Mouse (Mus musculus): ENCODE results near the gene Bysl. TPM values are rescaled to one million over a fixed set of nuclear protein-coding genes. Genes with fewer than 3 reads are reported as not detected.

Bysl gene
- total RNA-seq, 2 experiments from 2014 or later: 14.1 to 16.6 TPM

- peak; percentile 64 for DNase-seq
These were observed 16.9 kb downstream of the Bysl start for GRCm38 (mm10) chr17:47594183-47594968.

GRCm38 (mm10) chr17:47593854-47594182 is 17.5 kb downstream of the Bysl start:
- DNase-seq: no peak

DNA sequence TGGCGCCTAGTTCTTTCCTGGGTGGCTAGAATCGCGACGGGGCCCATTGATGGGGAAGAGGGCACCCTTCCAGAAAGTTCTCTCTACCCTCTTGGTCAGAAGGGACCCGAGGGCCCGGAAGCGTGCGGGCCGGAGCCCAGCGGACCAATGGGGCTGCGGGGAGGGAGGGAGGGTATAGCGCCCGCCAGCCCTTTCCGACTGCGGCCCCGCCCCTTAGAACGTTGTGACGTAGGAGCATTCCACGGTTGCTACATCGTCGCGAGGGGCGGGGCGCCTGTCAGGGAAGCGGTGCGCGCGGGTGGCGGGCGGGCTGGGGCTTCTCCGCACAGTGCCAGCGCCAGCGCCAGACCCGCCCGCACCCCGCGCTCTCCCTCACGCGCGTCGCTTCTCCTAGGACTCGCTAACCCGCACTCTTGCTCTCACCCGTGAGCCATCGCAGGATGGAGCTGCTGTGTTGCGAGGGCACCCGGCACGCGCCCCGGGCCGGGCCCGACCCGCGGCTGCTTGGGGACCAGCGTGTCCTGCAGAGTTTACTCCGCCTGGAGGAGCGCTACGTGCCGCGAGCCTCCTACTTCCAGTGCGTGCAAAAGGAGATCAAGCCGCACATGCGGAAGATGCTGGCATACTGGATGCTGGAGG is 18.0 kb downstream of the Bysl start:
- DNase-seq: peak; percentile 98

DNA sequence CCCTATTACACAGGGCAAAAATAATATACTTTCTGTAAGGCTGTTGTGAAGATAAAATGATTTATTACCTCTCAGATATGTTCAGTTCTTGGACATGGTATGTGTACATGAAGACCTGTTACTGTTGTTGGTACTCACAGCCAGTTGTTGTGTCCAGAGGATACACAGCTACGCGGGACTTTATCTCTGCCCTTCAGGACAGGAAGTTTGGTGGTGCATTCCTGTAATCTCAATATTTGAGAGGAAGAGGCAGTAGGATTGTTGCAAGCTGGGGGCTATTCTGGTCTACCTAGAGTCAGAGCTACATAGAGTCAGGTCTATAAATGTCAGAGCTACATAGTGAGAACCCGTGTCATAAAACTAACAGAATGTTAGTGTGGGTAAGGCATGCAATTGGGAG is 20.2 kb downstream of the Bysl start:
- DNase-seq: no peak

- no peak for DNase-seq
These were observed 22.8 kb downstream of the Bysl start for GRCm38 (mm10) chr17:47588517-47588916.

DNA sequence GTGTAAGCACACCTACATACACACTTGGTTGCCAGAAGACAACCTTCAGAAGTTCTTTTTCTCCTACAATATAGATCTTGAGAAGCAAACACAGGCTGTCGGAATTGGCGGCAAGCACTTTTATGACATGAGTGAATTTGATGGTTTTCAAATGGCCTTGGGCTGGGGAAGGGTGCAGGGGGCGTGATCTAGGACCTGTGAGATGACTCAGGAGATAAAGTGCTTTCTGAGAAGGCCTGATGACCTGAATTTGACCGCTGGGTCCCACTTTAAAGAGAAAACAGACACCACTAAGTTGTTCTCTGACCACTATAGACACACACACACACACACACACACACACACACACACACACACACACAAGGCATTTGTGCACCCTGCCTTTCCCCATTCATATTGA is 30.3 kb downstream of the Bysl start:
- DNase-seq: peak; percentile 18

DNA sequence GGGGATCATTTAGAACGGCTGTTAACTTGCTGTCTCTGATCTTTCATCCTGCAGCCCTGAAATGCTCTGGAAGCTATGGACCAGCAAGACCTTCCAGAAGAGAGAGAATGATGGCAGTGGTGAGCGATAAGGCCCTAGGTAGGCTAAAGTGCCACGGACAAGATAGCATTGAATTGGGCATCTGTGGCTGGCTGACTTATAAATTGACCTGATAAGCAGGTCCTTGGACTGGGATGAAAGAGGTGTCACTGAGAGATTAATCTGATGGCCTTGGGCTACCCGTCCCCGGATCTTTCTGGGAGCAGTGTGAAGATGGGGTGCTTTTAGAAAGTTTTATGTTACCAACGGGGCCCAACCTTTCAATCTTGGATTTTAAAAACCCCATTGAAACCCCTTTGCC is 32.6 kb downstream of the Bysl start:
- peak; percentile 28 for DNase-seq

- DNase-seq: peak; percentile 17
These were observed 36.5 kb downstream of the Bysl start for GRCm38 (mm10) chr17:47574830-47575229.

GRCm38 (mm10) chr17:47574028-47574427 is 37.3 kb downstream of the Bysl start:
- DNase-seq: no peak

- DNase-seq: no peak
These were observed 38.9 kb downstream of the Bysl start for GRCm38 (mm10) chr17:47572436-47572835.

- DNase-seq: no peak
These were observed 39.7 kb downstream of the Bysl start for GRCm38 (mm10) chr17:47571621-47572020.

DNA sequence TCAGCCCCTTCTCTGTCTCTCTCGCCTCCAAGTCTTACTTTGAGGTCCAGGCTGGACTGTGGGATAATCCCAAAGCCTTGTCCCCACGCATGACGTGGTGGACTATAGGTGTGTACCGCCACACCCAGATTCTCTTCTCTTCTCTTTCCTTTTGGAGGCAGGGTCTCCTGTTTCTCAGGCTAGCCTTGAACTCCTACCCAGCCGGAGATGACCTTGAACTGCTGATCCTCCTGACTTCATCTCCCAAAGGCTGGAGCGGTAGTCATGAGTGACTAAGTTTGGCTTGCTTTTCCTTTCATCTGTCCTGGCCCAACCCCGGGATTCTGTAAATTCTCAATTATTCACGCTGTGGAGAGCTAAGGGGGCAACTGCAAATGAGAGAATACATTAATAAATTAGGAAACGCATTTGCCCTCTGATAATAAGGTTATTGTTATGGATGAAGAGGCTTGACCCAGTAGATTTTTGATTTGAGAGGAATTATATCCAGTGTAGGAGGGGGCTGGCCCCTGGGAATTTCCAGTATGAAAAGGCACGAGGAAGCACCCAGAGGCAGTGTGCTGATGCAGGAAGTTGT is 42.3 kb downstream of the Bysl start:
- no peak for DNase-seq

- DNase-seq: no peak
These were observed 42.9 kb downstream of the Bysl start for GRCm38 (mm10) chr17:47568389-47568788.

DNA sequence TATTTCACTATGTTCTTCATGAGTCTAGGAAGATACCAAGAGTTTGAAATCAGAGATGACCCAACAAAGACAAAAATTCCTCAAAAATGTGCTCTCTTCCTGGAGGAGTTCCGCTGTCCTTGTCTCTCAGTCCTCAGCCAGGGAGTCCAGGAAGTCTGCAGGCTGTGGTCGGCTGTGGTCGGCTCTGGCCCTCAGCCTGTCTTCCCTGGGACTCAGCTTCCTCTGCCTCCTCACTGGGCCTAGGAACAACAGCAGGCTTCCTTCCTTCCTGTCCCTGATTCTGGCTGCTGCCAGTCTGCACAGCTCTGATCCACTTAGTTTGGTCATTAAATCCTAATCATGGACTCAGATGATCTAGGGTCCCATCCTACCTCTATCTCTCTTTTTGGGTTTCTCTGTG is 44.0 kb downstream of the Bysl start:
- DNase-seq: peak; percentile 26

DNA sequence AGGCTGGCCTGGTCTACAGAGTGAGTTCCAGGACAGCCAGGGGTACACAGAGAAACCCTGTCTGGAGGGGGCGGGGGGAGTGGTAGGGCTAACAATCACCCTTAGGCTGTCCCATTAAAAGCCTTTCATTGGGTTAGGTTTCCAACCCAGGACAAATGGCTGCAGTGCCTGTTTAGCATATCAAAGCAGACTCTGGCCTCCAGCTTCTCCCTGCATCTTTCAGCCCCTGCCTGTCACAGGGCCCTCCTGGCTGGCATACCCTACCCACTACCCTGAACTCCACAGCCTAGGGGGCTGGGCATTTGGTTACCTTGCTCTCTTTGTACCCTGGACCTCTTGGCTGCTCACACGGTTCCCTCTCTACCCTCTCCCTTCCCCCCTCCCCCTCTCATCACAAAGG is 45.2 kb downstream of the Bysl start:
- DNase-seq: no peak

DNA sequence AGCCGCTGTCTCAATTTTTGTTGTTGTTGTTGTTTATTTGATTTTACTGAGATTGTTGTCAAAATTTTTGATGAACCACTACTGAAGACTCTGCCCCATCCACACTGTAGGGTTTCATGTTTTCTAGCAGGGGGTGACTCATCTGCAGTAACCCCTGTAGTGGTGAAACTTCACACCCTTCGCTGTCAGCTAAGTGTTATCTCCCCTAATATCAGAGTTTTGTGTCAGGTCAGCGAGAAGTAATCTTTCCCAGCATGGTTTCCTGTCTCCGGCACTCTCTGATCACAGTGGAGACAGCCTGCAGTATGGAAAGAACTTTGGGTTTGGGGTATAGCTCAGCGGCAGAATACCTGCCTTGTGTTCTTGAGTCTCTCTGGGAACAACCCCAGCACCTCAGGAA is 46.7 kb downstream of the Bysl start:
- DNase-seq: no peak

DNA sequence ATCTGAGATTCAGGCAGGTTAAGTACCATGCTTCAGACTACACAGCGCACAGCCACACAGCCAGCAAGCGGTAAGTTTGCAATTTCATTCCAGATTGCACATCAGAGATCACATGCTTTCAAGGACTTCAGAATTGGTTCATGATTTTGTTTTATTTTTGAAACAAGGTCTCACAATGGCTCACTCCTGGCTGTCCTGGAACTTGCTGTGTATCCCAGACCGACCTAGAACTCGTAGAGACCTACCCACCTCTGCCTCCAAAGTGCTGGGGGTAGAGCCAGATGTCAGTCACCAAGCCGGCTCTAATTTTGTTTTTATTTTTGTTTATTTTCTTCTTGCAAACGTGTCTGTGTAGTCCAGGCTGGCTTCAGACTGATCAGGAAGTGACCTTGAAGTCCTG is 48.4 kb downstream of the Bysl start:
- DNase-seq: peak; percentile 25

GRCm38 (mm10) chr17:47559726-47560125 is 51.6 kb downstream of the Bysl start:
- no peak for DNase-seq

DNA sequence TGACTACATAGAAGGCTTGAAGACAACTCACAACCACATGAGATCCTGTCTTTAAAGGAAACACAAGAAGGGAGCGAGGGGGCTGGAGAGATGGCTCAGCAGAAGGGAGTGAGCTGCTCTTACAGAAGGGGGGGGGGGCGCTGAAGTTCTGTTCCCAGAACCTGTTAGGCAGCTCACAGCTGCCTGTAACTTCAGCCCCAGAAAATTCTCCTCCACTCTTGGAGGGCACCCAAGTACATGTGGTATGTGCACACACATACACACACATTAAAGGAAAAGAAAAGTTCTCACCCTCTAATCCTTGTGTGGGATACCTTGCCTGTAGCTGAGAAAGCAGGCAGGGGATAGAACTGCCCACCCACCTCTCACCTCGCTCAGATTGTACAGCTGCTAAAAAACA is 54.1 kb downstream of the Bysl start:
- no peak for DNase-seq

- DNase-seq: no peak
These were observed 56.7 kb downstream of the Bysl start for GRCm38 (mm10) chr17:47554621-47555020.

DNA sequence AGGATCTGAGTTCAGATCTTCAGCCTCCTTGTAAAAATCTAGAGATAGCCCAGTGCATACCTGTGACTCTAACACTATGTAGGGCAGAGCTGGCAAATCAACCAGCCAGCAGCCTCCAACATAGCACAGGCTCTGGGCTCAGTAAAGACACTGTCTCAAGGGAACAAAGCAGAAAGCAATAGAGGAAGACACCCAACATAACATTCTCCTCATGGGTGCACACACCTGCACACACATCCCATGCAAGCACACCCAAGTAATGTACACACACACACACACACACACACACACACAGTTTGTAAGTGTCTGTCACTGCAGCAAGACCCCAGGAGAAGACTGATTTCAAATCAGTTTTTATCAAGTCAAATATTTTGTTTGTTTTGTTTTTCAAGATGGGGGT is 58.3 kb downstream of the Bysl start:
- DNase-seq: no peak

GRCm38 (mm10) chr17:47551049-47551448 is 60.2 kb downstream of the Bysl start:
- DNase-seq: no peak
